Mouse (Mus musculus): ENCODE measurements around the gene Zscan21.
A peak's percentile ranks its signal among the peaks of the same experiment; 100 is the strongest.
"Not testable (repeated sequence)": the region's sequence is repeated elsewhere in the genome, so short reads cannot be mapped to it uniquely, and the experiment has no call there.

Gene Zscan21

GRCm38 (mm10) chr5:138116255-138117198 is at the start of gene Zscan21:
Zscan21 (plus strand) TSS chr5:138116903.
- DNase-seq (ENCODE audit: low spot score) = peak; percentile 86

GRCm38 (mm10) chr5:138073803-138074202 is 42.9 kb upstream of the Zscan21 start:
- DNase-seq (ENCODE audit: low spot score) = no peak

- DNase-seq (ENCODE audit: low spot score) = no peak
These were observed 41.0 kb upstream of the Zscan21 start for GRCm38 (mm10) chr5:138075684-138076083.

- no peak for DNase-seq (ENCODE audit: low spot score)
These were observed 40.6 kb upstream of the Zscan21 start for GRCm38 (mm10) chr5:138076148-138076547.

- DNase-seq (ENCODE audit: low spot score) = no peak
These were observed 36.2 kb upstream of the Zscan21 start for GRCm38 (mm10) chr5:138080456-138080855.

GRCm38 (mm10) chr5:138081446-138081845 is 35.3 kb upstream of the Zscan21 start:
- peak; percentile 1 for DNase-seq (ENCODE audit: low spot score)

- DNase-seq (ENCODE audit: low spot score) = no peak
These were observed 33.3 kb upstream of the Zscan21 start for GRCm38 (mm10) chr5:138083318-138083900.

GRCm38 (mm10) chr5:138083936-138084335 is 32.8 kb upstream of the Zscan21 start:
- no peak for DNase-seq (ENCODE audit: low spot score)

- no peak for DNase-seq (ENCODE audit: low spot score)
These were observed 32.2 kb upstream of the Zscan21 start for GRCm38 (mm10) chr5:138084507-138084906.

GRCm38 (mm10) chr5:138084996-138085395 is 31.7 kb upstream of the Zscan21 start, which contains the start of gene Zkscan1:
Zkscan1 (plus strand) TSS chr5:138085084.
- DNase-seq (ENCODE audit: low spot score) = peak; percentile 80

- DNase-seq (ENCODE audit: low spot score) = peak; percentile 21
These were observed 31.2 kb upstream of the Zscan21 start for GRCm38 (mm10) chr5:138085421-138085911.

- no peak for DNase-seq (ENCODE audit: low spot score)
These were observed 29.9 kb upstream of the Zscan21 start for GRCm38 (mm10) chr5:138086842-138087241.

- DNase-seq (ENCODE audit: low spot score) = no peak
These were observed 28.3 kb upstream of the Zscan21 start for GRCm38 (mm10) chr5:138088366-138088765.

GRCm38 (mm10) chr5:138089108-138089551 is 27.6 kb upstream of the Zscan21 start:
- no peak for DNase-seq (ENCODE audit: low spot score)

GRCm38 (mm10) chr5:138090271-138090670 is 26.4 kb upstream of the Zscan21 start:
- no peak for DNase-seq (ENCODE audit: low spot score)

GRCm38 (mm10) chr5:138090737-138091136 is 26.0 kb upstream of the Zscan21 start:
- no peak for DNase-seq (ENCODE audit: low spot score)

GRCm38 (mm10) chr5:138092771-138093170 is 23.9 kb upstream of the Zscan21 start:
- no peak for DNase-seq (ENCODE audit: low spot score)

- DNase-seq (ENCODE audit: low spot score) = no peak
These were observed 22.2 kb upstream of the Zscan21 start for GRCm38 (mm10) chr5:138094474-138094873.

- no peak for DNase-seq (ENCODE audit: low spot score)
These were observed 11.7 kb upstream of the Zscan21 start for GRCm38 (mm10) chr5:138104976-138105375.

GRCm38 (mm10) chr5:138107130-138107529 is 9.6 kb upstream of the Zscan21 start:
- no peak for DNase-seq (ENCODE audit: low spot score)

GRCm38 (mm10) chr5:138109847-138110396 is 6.8 kb upstream of the Zscan21 start:
- DNase-seq (ENCODE audit: low spot score) = not testable (repeated sequence)

- DNase-seq (ENCODE audit: low spot score) = no peak
These were observed 704 bp downstream of the Zscan21 start for GRCm38 (mm10) chr5:138117199-138118015.
